Mouse (Mus musculus) MEL (cell line): ENCODE measurements around the gene Ubap2l. TPM values are rescaled to one million over a fixed set of nuclear protein-coding genes. Genes with fewer than 3 reads are reported as not detected.

Experiments
- DNase-seq: peaks from one replicate; pipeline ENCODE4 v3.0.0; 2011; ENCODE audit warnings: low read depth, low spot score
- H3K27ac ChIP-seq: 2 replicates; pipeline ENCODE4 v1.5.1; 2012; ENCODE audit warnings: low read depth, mild to moderate bottlenecking, control low read depth, low read length, moderate library complexity; ENCODE audit not compliant: control insufficient read depth
- H3K27me3 ChIP-seq, 2 experiments: fragments of 150-350 bp in 1 of 2; sonication (generic) in 1 of 2; 2 replicates each; pipeline ENCODE4 v1.6.1; 2012; ENCODE audit warnings: low read length in 2 of 2, mild to moderate bottlenecking in 2 of 2, improper control_type of control experiment in 1 of 2, moderate library complexity in 1 of 2; ENCODE audit not compliant: insufficient read depth in 2 of 2, control insufficient read depth in 1 of 2
- H3K36me3 ChIP-seq, 2 experiments: 2 replicates each; pipeline ENCODE4 v1.6.1; 2012 to 2014; ENCODE audit warnings: low read length in 2 of 2, improper control_type of control experiment in 1 of 2, inconsistent platforms in 1 of 2, mild to moderate bottlenecking in 1 of 2; ENCODE audit not compliant: insufficient read depth in 2 of 2, control insufficient read depth in 1 of 2
- H3K4me1 ChIP-seq, 2 experiments: fragments of 150-350 bp in 1 of 2; sonication (generic) in 1 of 2; 2 replicates each; pipeline ENCODE4 v1.6.1; 2012; ENCODE audit warnings: low read length in 2 of 2, improper control_type of control experiment in 1 of 2, mild to moderate bottlenecking in 1 of 2; ENCODE audit not compliant: insufficient read depth in 2 of 2, control insufficient read depth in 1 of 2
- H3K4me3 ChIP-seq, 2 experiments: fragments of 150-350 bp in 1 of 2; sonication (generic) in 1 of 2; 2 replicates each; pipeline ENCODE4 v1.5.1; 2012; ENCODE audit warnings: low read depth in 2 of 2, low read length in 2 of 2, mild to moderate bottlenecking in 2 of 2, moderate library complexity in 2 of 2, control low read depth in 1 of 2, improper control_type of control experiment in 1 of 2; ENCODE audit not compliant: control insufficient read depth in 1 of 2, insufficient read depth in 1 of 2
- H3K79me2 ChIP-seq: 2 replicates; pipeline ENCODE4 v1.6.1; 2012; ENCODE audit warnings: mild to moderate bottlenecking, low read length, moderate library complexity; ENCODE audit not compliant: control insufficient read depth, poor library complexity, insufficient read depth
- H3K9ac ChIP-seq: 2 replicates; pipeline ENCODE4 v1.6.1; 2012; ENCODE audit warnings: low read depth, mild to moderate bottlenecking, control low read depth, low read length, moderate library complexity; ENCODE audit not compliant: control insufficient read depth, poor library complexity, severe bottlenecking
- H3K9me3 ChIP-seq: fragments of 150-350 bp; sonication (generic); replicated peaks from 2 replicates; pipeline ENCODE4 v1.6.1; 2012; ENCODE audit warnings: mild to moderate bottlenecking, low read length, improper control_type of control experiment, moderate library complexity; ENCODE audit not compliant: insufficient read depth
- BHLHE40 ChIP-seq: IDR thresholded peaks from 2 replicates; pipeline ENCODE4 v1.6.1; 2012; ENCODE audit warnings: low read depth, mild to moderate bottlenecking, inconsistent platforms, low read length, improper control_type of control experiment, borderline replicate concordance
- CHD1 ChIP-seq: IDR thresholded peaks from 2 replicates; pipeline ENCODE4 v1.6.1; 2012; ENCODE audit warnings: low read depth, mild to moderate bottlenecking, inconsistent platforms, low read length, improper control_type of control experiment
- CHD2 ChIP-seq: IDR thresholded peaks from 2 replicates; pipeline ENCODE4 v1.6.1; 2011; ENCODE audit warnings: low read length, improper control_type of control experiment
- CTCF ChIP-seq, 3 experiments: IDR thresholded peaks in 2 of 3; conservative IDR thresholded peaks in 1 of 3; 2 replicates each; pipeline ENCODE4 v1.5.1; 2011 to 2012; ENCODE audit warnings: low read length in 3 of 3, low read depth in 2 of 3, mild to moderate bottlenecking in 2 of 3, improper control_type of control experiment in 1 of 3, inconsistent platforms in 1 of 3, mixed read lengths in 1 of 3, moderate library complexity in 1 of 3; ENCODE audit not compliant: control insufficient read depth in 1 of 3, insufficient read depth in 1 of 3, poor library complexity in 1 of 3, severe bottlenecking in 1 of 3
- E2F4 ChIP-seq: IDR thresholded peaks from 2 replicates; pipeline ENCODE4 v1.6.1; 2011; ENCODE audit warnings: low read depth, low read length, improper control_type of control experiment, borderline replicate concordance
- ELF1 ChIP-seq: IDR thresholded peaks from 2 replicates; pipeline ENCODE4 v1.6.1; 2014; ENCODE audit warnings: low read depth, mild to moderate bottlenecking, inconsistent platforms, low read length, improper control_type of control experiment, moderate library complexity
- EP300 ChIP-seq, 2 experiments: IDR thresholded peaks; 2 replicates each; pipeline ENCODE4 v1.6.1; 2011; ENCODE audit warnings: improper control_type of control experiment in 2 of 2, low read length in 2 of 2, low read depth in 1 of 2, mild to moderate bottlenecking in 1 of 2
- ETS1 ChIP-seq: IDR thresholded peaks from 2 replicates; pipeline ENCODE4 v1.6.1; 2012; ENCODE audit warnings: low read depth, mild to moderate bottlenecking, inconsistent platforms, low read length, improper control_type of control experiment, moderate library complexity
- GABPA ChIP-seq: IDR thresholded peaks from 2 replicates; pipeline ENCODE4 v1.6.1; 2012; ENCODE audit warnings: low read depth, mild to moderate bottlenecking, inconsistent platforms, low read length, improper control_type of control experiment, moderate library complexity
- GATA1 ChIP-seq: IDR thresholded peaks from 2 replicates; pipeline ENCODE4 v1.6.1; 2011; ENCODE audit warnings: low read depth, low read length, improper control_type of control experiment
- HCFC1 ChIP-seq: IDR thresholded peaks from 2 replicates; pipeline ENCODE4 v1.6.1; 2012; ENCODE audit warnings: low read depth, mild to moderate bottlenecking, inconsistent platforms, low read length, improper control_type of control experiment, moderate library complexity
- KAT2A ChIP-seq: conservative IDR thresholded peaks from 2 replicates; pipeline ENCODE4 v1.6.1; 2012; ENCODE audit warnings: low read depth, low read length, improper control_type of control experiment, inconsistent platforms
- MAFK ChIP-seq: IDR thresholded peaks from 2 replicates; pipeline ENCODE4 v1.6.1; 2011; ENCODE audit warnings: low read depth, mild to moderate bottlenecking, low read length, improper control_type of control experiment, borderline replicate concordance
- MAX ChIP-seq: IDR thresholded peaks from 2 replicates; pipeline ENCODE4 v1.6.1; 2011; ENCODE audit warnings: low read length, improper control_type of control experiment
- MAZ ChIP-seq: IDR thresholded peaks from 2 replicates; pipeline ENCODE4 v1.6.1; 2012; ENCODE audit warnings: low read depth, mild to moderate bottlenecking, inconsistent platforms, low read length, improper control_type of control experiment
- MEF2A ChIP-seq: IDR thresholded peaks from 2 replicates; pipeline ENCODE4 v1.6.1; 2014; ENCODE audit warnings: low read depth, mild to moderate bottlenecking, inconsistent platforms, low read length, improper control_type of control experiment; ENCODE audit not compliant: poor library complexity, insufficient replicate concordance, severe bottlenecking; ENCODE audit errors: extremely low read depth
- MXI1 ChIP-seq: IDR thresholded peaks from 2 replicates; pipeline ENCODE4 v1.6.1; 2011; ENCODE audit warnings: mild to moderate bottlenecking, low read depth, low read length, improper control_type of control experiment
- MYB ChIP-seq: IDR thresholded peaks from 2 replicates; pipeline ENCODE4 v1.6.1; 2011; ENCODE audit warnings: mild to moderate bottlenecking, low read depth, low read length, improper control_type of control experiment
- MYC ChIP-seq: IDR thresholded peaks from 2 replicates; pipeline ENCODE4 v1.6.1; 2011; ENCODE audit warnings: low read depth, mild to moderate bottlenecking, low read length, improper control_type of control experiment, moderate library complexity
- NELFE ChIP-seq: IDR thresholded peaks from 2 replicates; pipeline ENCODE4 v1.6.1; 2011; ENCODE audit warnings: low read depth, low read length, improper control_type of control experiment
- NRF1 ChIP-seq: IDR thresholded peaks from 2 replicates; pipeline ENCODE4 v1.6.1; 2014; ENCODE audit warnings: low read depth, mild to moderate bottlenecking, inconsistent platforms, low read length, improper control_type of control experiment, moderate library complexity; ENCODE audit not compliant: poor library complexity, insufficient read depth, severe bottlenecking
- POLR2A ChIP-seq, 2 experiments: IDR thresholded peaks; 2 replicates each; pipeline ENCODE4 v1.6.1; 2011 to 2012; ENCODE audit warnings: low read length in 2 of 2, mild to moderate bottlenecking in 2 of 2, control low read depth in 1 of 2, improper control_type of control experiment in 1 of 2, low read depth in 1 of 2, moderate library complexity in 1 of 2; ENCODE audit not compliant: control insufficient read depth in 1 of 2, insufficient read depth in 1 of 2, poor library complexity in 1 of 2
- POLR2AphosphoS2 ChIP-seq: IDR thresholded peaks from 2 replicates; pipeline ENCODE4 v1.6.1; 2011; ENCODE audit warnings: low read length, improper control_type of control experiment
- POLR2AphosphoS5 ChIP-seq: IDR thresholded peaks from 2 replicates; pipeline ENCODE4 v1.6.1; 2012; ENCODE audit warnings: low read depth, borderline replicate concordance, mild to moderate bottlenecking, inconsistent platforms, low read length, moderate library complexity, mixed read lengths
- RAD21 ChIP-seq: IDR thresholded peaks from 2 replicates; pipeline ENCODE4 v1.6.1; 2011; ENCODE audit warnings: mild to moderate bottlenecking, low read depth, low read length, improper control_type of control experiment
- SIN3A ChIP-seq: IDR thresholded peaks from 2 replicates; pipeline ENCODE4 v1.6.1; 2012; ENCODE audit warnings: low read length, improper control_type of control experiment, inconsistent platforms
- SMC3 ChIP-seq: IDR thresholded peaks from 2 replicates; pipeline ENCODE4 v1.6.1; 2011; ENCODE audit warnings: low read depth, low read length, improper control_type of control experiment
- TAL1 ChIP-seq: IDR thresholded peaks from 2 replicates; pipeline ENCODE4 v1.6.1; 2012; ENCODE audit warnings: mild to moderate bottlenecking, inconsistent platforms, low read length, moderate library complexity, mixed read lengths
- TBP ChIP-seq: IDR thresholded peaks from 2 replicates; pipeline ENCODE4 v1.8.0; 2011; ENCODE audit warnings: low read depth, low read length, improper control_type of control experiment
- TCF12 ChIP-seq: IDR thresholded peaks from 2 replicates; pipeline ENCODE4 v1.6.1; 2014; ENCODE audit warnings: low read depth, mild to moderate bottlenecking, inconsistent platforms, low read length, improper control_type of control experiment, moderate library complexity
- UBTF ChIP-seq: IDR thresholded peaks from 2 replicates; pipeline ENCODE4 v1.6.1; 2012; ENCODE audit warnings: low read depth, mild to moderate bottlenecking, inconsistent platforms, low read length, improper control_type of control experiment, moderate library complexity, borderline replicate concordance; ENCODE audit not compliant: insufficient read depth
- USF1 ChIP-seq: IDR thresholded peaks from 2 replicates; pipeline ENCODE4 v1.6.1; 2014; ENCODE audit warnings: low read depth, mild to moderate bottlenecking, inconsistent platforms, low read length, improper control_type of control experiment, moderate library complexity
- USF2 ChIP-seq, 2 experiments: IDR thresholded peaks; 2 replicates each; pipeline ENCODE4 v1.6.1; 2011 to 2012; ENCODE audit warnings: improper control_type of control experiment in 2 of 2, low read length in 2 of 2, borderline replicate concordance in 1 of 2, inconsistent platforms in 1 of 2, low read depth in 1 of 2, mild to moderate bottlenecking in 1 of 2; ENCODE audit not compliant: insufficient read depth in 1 of 2
- ZC3H11A ChIP-seq: IDR thresholded peaks from 2 replicates; pipeline ENCODE4 v1.6.1; 2012; ENCODE audit warnings: low read depth, mild to moderate bottlenecking, inconsistent platforms, low read length, improper control_type of control experiment
- ZMIZ1 ChIP-seq: IDR thresholded peaks from 2 replicates; pipeline ENCODE4 v1.6.1; 2012; ENCODE audit warnings: low read depth, mild to moderate bottlenecking, inconsistent platforms, low read length, improper control_type of control experiment, moderate library complexity
- polyA plus RNA-seq, 2 experiments: library from polyadenylated mRNA; stranded (reverse) in 1 of 2; unstranded in 1 of 2; fragments of >175 nt in 1 of 2; fragments of >200 nt in 1 of 2; gene quantifications; 2 replicates each; pipeline versions ENCODE4 v1.2.1 to v1.2.4; 2012; ENCODE audit warnings: low replicate concordance in 2 of 2, low read depth in 1 of 2; ENCODE audit not compliant: insufficient read length in 2 of 2, insufficient read depth in 1 of 2, missing spikeins in 1 of 2
- total RNA-seq: library from RNA; depleted of rRNA; stranded (reverse); fragments of 300-350 nt; gene quantifications from 2 replicates; pipeline ENCODE4 v1.2.3, GENCODE M21; 2012

Gene Ubap2l
- total and polyA plus RNA-seq, 3 experiments: 107 to 442 (median 247) TPM

GRCm38 (mm10) chr3:90034653-90035052 is 17.8 kb downstream of the Ubap2l start (continued):
- TF ChIP-seq ZC3H11A (no peak), POLR2A (IDR thresholded peaks at IDR 0.05; ENCODE audit: control insufficient read depth in 1 of 2, insufficient read depth in 1 of 2, low read depth in 1 of 2, low read length in 2 of 2, poor library complexity in 1 of 2) (no peak), SIN3A (0 out of 2 replicates have a peak, but pooled peaks have one; percentile 21), EP300 (IDR thresholded peaks at IDR 0.05; ENCODE audit: low read depth in 1 of 2, low read length in 2 of 2) (peak; percentile 21 to 71; a peak in 2 of 4 replicates)
- TF ChIP-seq, all 39 proteins: peak for 5

DNA sequence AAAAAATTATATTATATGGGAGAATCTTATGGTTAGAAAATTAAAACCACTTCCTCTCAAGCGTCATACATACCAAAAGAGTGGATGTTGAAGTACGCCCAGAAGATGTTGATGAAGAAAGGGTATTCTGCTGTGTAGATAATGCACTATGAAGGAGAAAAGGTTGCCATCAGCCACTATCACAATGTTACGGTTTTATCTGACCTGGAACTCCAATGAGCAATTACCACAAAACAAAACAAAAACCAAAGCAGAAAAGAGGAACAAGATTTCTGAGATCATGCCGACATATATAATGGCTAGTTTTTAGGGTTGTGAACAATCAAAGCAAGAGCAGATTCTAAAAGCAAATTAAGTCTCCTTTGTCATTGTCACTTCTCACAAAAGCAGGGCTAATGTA is 35.8 kb downstream of the Ubap2l start:
- Histone ChIP-seq H3K79me2 (0 out of 2 replicates have a peak, but pooled peaks cover 1% of the 10 kb centered on the region), H3K4me3 (no peak overlapping the region)
- no peak for TF ChIP-seq POLR2AphosphoS5
- TF ChIP-seq MAFK: no peak
- no peak for TF ChIP-seq ZMIZ1
- no peak for TF ChIP-seq SMC3
- TF ChIP-seq HCFC1: 0 out of 2 replicates have a peak, but pooled peaks have one; percentile 22
- TF ChIP-seq BHLHE40: no peak
- no peak for TF ChIP-seq RAD21
- no peak for TF ChIP-seq USF2 (IDR thresholded peaks at IDR 0.05; ENCODE audit: borderline replicate concordance in 1 of 2, insufficient read depth in 1 of 2, low read depth in 1 of 2, low read length in 2 of 2)
- no peak for TF ChIP-seq MEF2A
- TF ChIP-seq GATA1: peak; percentile 97
- TF ChIP-seq TCF12: peak; percentile 69
- no peak for TF ChIP-seq NRF1
- TF ChIP-seq E2F4: no peak
- peak; percentile 82 for TF ChIP-seq MXI1
- no peak for TF ChIP-seq CTCF (IDR thresholded peaks at IDR 0.05 in 2 of 3, conservative IDR thresholded peaks at IDR 0.05 in 1 of 3; ENCODE audit: control insufficient read depth in 1 of 3, insufficient read depth in 1 of 3, low read depth in 2 of 3, low read length in 3 of 3, poor library complexity in 1 of 3, severe bottlenecking in 1 of 3)
- TF ChIP-seq USF1: 0 out of 2 replicates have a peak, but pooled peaks have one; percentile 2
- TF ChIP-seq KAT2A: no peak
- TF ChIP-seq CHD1: no peak
- no peak for TF ChIP-seq MYB
- TF ChIP-seq GABPA: no peak
- TF ChIP-seq ZC3H11A: no peak; the same call in 1 of the 2 replicates
- peak; percentile 88 for TF ChIP-seq ETS1
- TF ChIP-seq CHD2: no peak
- TF ChIP-seq NELFE: no peak
- 0 out of 2 replicates have a peak, but pooled peaks have one; percentile 29 for TF ChIP-seq TBP
- TF ChIP-seq MAX: no peak
- no peak for TF ChIP-seq POLR2AphosphoS2
- 0 out of 2 replicates have a peak, but pooled peaks have one; percentile 14 for TF ChIP-seq TAL1
- no peak for TF ChIP-seq MAZ
- TF ChIP-seq UBTF: no peak
- TF ChIP-seq ELF1: peak; percentile 3; the same call in 1 of the 2 replicates
- TF ChIP-seq MYC: no peak
- TF ChIP-seq POLR2A (IDR thresholded peaks at IDR 0.05; ENCODE audit: control insufficient read depth in 1 of 2, insufficient read depth in 1 of 2, low read depth in 1 of 2, low read length in 2 of 2, poor library complexity in 1 of 2): peak in 1 of 2 experiments; percentile 4; a peak in 1 of 4 replicates

More for the DNA sequence above, 35.8 kb downstream of the Ubap2l start:
- Histone ChIP-seq H3K27ac (no peak overlapping the region), H3K27me3 (no peaks in the 10 kb centered on the region), H3K9me3 (no peaks in the 10 kb centered on the region), H3K9ac (no peak overlapping the region), H3K36me3 (peaks cover 32 to 80% of the 10 kb centered on the region in 2 experiments), H3K4me1 (peaks cover 4 to 7% of the 10 kb centered on the region in 2 experiments)
- peak; percentile 89 for DNase-seq
